Mouse (Mus musculus): ENCODE measurements around the gene 1110032A03Rik.

The 1110032A03Rik gene

GRCm38 (mm10) chr9:50732560-50732959, 42.8 kb downstream of the 1110032A03Rik start:
- DNase-seq (ENCODE audit: low spot score): no peak

- DNase-seq (ENCODE audit: low spot score): no peak
Observed at GRCm38 (mm10) chr9:50729600-50729999, 45.7 kb downstream of the 1110032A03Rik start.

- DNase-seq (ENCODE audit: low spot score): peak; percentile 79
Observed at GRCm38 (mm10) chr9:50727925-50728651, 47.2 kb downstream of the 1110032A03Rik start.

GRCm38 (mm10) chr9:50727171-50727924, 48.0 kb downstream of the 1110032A03Rik start:
- no peak for DNase-seq (ENCODE audit: low spot score)

- no peak for DNase-seq (ENCODE audit: low spot score)
Observed at GRCm38 (mm10) chr9:50725921-50726590, 49.3 kb downstream of the 1110032A03Rik start.

GRCm38 (mm10) chr9:50724661-50725330, 50.5 kb downstream of the 1110032A03Rik start:
- DNase-seq (ENCODE audit: low spot score): no peak

- no peak for DNase-seq (ENCODE audit: low spot score)
Observed at GRCm38 (mm10) chr9:50724147-50724546, 51.2 kb downstream of the 1110032A03Rik start.

- DNase-seq (ENCODE audit: low spot score): peak; percentile 50
Observed at GRCm38 (mm10) chr9:50723406-50723805, 51.9 kb downstream of the 1110032A03Rik start.

GRCm38 (mm10) chr9:50722451-50722911, 52.8 kb downstream of the 1110032A03Rik start:
- DNase-seq (ENCODE audit: low spot score): no peak

- DNase-seq (ENCODE audit: low spot score): no peak
Observed at GRCm38 (mm10) chr9:50721061-50721460, 54.3 kb downstream of the 1110032A03Rik start.

- DNase-seq (ENCODE audit: low spot score): no peak
Observed at GRCm38 (mm10) chr9:50718878-50719277, 56.4 kb downstream of the 1110032A03Rik start.

GRCm38 (mm10) chr9:50714188-50714587, 61.1 kb downstream of the 1110032A03Rik start:
- DNase-seq (ENCODE audit: low spot score): no peak
